Mouse (Mus musculus): ENCODE data around the gene Clip3. TPM values are rescaled to one million over a fixed set of nuclear protein-coding genes. Genes with fewer than 3 reads are reported as not detected.

Clip3 gene
- 4.8 and 6.6 TPM in 2 replicates for polyA plus RNA-seq (2012; rRNA removed)

DNA sequence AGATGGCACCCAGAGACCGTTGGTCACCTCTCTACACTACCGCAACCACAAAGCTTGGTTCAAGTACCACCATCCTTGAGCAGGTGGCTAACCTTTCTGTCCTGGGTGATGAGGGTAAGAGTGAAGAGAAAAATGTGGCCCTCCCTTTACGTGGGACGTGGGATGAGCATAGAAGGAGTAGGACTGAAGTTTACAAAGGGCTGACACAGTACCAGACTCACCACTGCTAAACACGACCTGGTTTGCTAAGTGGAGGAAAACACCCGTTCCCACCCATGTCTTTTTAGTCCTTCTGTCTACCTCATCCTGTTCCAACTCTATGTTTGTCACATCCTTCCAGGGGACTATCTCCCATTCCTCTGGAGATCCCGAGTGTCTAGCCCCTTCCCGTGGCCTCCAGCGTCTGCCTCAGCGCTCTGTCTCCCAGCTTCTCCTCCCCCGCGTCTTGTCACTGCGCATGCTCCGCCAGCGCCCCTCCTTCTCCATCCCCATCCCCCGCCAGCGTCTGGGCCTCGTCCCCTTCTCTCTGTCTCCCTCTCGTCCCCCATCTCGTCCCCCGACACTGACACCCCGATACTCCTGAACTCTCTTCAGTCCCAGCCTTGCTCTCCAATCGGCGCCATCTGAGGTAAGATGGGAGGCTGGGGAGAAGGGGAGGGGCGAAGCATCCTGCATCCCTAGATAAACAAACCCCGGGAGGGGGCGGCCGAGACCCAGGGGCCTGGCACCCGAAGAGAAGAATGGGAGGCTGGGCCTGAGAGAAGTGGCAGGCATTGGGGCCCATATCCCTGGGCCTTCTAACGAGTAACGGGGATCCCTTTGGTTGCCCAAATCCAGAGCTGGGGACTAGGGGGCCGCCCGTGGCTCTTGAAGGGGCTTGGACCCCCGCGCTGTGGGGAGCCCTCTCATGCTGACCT lies at the start of gene Clip3:
Clip3 (plus strand) TSS at position 514 of the 917 bp plus-strand sequence.
- H3K4me1 ChIP-seq (ENCODE audit: control insufficient read depth, insufficient read depth, low read length) = peaks cover 15% of the 10 kb centered on the region
- peak within 1 kb of the TSS; percentile 89 for H3K4me3 ChIP-seq (ENCODE audit: control insufficient read depth, low read depth, low read length)
- H3K27me3 ChIP-seq (ENCODE audit: control insufficient read depth, insufficient read depth, low read length) = no peaks in the 10 kb centered on the region
- peak within 1 kb of the TSS; percentile 15; the same call in 1 of the 2 replicates for H3K27ac ChIP-seq (ENCODE audit: control insufficient read depth, insufficient read depth, low read depth, low read length)
- no peaks in the 10 kb centered on the region for H3K36me3 ChIP-seq (ENCODE audit: control insufficient read depth, insufficient read depth, low read length)
- TF ChIP-seq CTCF (IDR thresholded peaks at IDR 0.05; ENCODE audit: control insufficient read depth, insufficient read depth, insufficient replicate concordance, low read depth, low read length) = no peak
- peak; percentile 36 for TF ChIP-seq POLR2A (IDR thresholded peaks at IDR 0.05; ENCODE audit: control insufficient read depth, low read depth, low read length)

GRCm38 (mm10) chr7:30251956-30252954 lies 39.3 kb upstream of the Clip3 start:
- no peak overlapping the region for H3K4me3 ChIP-seq (ENCODE audit: control insufficient read depth, low read depth, low read length)
- H3K27ac ChIP-seq (ENCODE audit: control insufficient read depth, insufficient read depth, low read depth, low read length) = peak overlapping the region; percentile 80
- H3K36me3 ChIP-seq (ENCODE audit: control insufficient read depth, insufficient read depth, low read length) = no peaks in the 10 kb centered on the region; the same call in none of the 2 replicates
- H3K4me1 ChIP-seq (ENCODE audit: control insufficient read depth, insufficient read depth, low read length) = no peaks in the 10 kb centered on the region
- no peak for TF ChIP-seq POLR2A (IDR thresholded peaks at IDR 0.05; ENCODE audit: control insufficient read depth, low read depth, low read length)
- TF ChIP-seq CTCF (IDR thresholded peaks at IDR 0.05; ENCODE audit: control insufficient read depth, insufficient read depth, insufficient replicate concordance, low read depth, low read length) = no peak
- H3K27me3 ChIP-seq (ENCODE audit: control insufficient read depth, insufficient read depth, low read length) = no peaks in the 10 kb centered on the region

DNA sequence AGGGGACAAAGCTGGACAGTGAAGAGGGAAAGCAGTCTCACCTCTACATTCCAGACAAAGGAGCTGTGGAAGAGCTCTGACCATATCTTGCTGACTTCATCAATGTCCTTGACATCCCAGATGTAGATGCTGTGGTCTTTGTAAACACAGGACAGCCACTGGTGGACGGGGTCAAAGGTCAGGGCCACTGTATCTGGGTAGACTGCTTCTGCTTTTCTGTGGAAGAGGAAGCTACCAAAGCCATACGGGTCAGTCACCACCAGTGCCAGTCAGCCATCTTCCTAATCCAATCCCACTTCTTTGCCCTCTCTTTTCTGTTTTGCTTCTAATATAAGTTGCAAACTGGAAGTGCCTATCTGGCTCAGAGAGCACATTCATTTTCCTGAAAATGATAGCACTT lies 26.5 kb upstream of the Clip3 start:
- no peak for TF ChIP-seq POLR2A (IDR thresholded peaks at IDR 0.05; ENCODE audit: control insufficient read depth, low read depth, low read length)
- no peak for TF ChIP-seq CTCF (IDR thresholded peaks at IDR 0.05; ENCODE audit: control insufficient read depth, insufficient read depth, insufficient replicate concordance, low read depth, low read length)
- Histone ChIP-seq H3K27ac (ENCODE audit: control insufficient read depth, insufficient read depth, low read depth, low read length) (no peak overlapping the region), H3K27me3 (ENCODE audit: control insufficient read depth, insufficient read depth, low read length) (no peaks in the 10 kb centered on the region), H3K36me3 (ENCODE audit: control insufficient read depth, insufficient read depth, low read length) (peaks cover 8% of the 10 kb centered on the region), H3K4me3 (ENCODE audit: control insufficient read depth, low read depth, low read length) (no peak overlapping the region), H3K4me1 (ENCODE audit: control insufficient read depth, insufficient read depth, low read length) (no peaks in the 10 kb centered on the region)

DNA sequence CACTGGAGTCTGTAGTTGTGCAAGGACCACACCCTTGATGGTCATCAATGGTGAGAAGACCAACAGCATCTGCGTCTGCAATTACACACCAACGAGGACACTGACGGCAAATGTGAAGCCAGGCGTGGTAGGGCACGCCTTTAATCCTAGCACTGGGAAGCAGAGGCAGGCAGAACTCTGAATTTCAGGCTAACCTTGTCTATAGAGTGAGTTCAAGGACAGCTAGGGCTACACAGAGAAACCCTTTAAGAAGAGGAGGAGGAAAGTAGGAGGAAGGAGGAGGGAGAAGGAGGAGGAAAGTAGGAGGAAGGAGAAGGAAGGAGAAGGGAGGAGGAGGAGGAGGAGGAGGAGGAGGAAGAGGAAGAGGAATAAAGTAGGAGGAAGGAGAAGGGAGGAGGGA lies 26.0 kb upstream of the Clip3 start:
- Histone ChIP-seq H3K4me1 (ENCODE audit: control insufficient read depth, insufficient read depth, low read length) (no peaks in the 10 kb centered on the region), H3K27me3 (ENCODE audit: control insufficient read depth, insufficient read depth, low read length) (no peaks in the 10 kb centered on the region), H3K4me3 (ENCODE audit: control insufficient read depth, low read depth, low read length) (no peak overlapping the region), H3K36me3 (ENCODE audit: control insufficient read depth, insufficient read depth, low read length) (peaks cover 11% of the 10 kb centered on the region), H3K27ac (ENCODE audit: control insufficient read depth, insufficient read depth, low read depth, low read length) (no peak overlapping the region)
- TF ChIP-seq POLR2A (IDR thresholded peaks at IDR 0.05; ENCODE audit: control insufficient read depth, low read depth, low read length) (no peak), CTCF (IDR thresholded peaks at IDR 0.05; ENCODE audit: control insufficient read depth, insufficient read depth, insufficient replicate concordance, low read depth, low read length) (no peak)

DNA sequence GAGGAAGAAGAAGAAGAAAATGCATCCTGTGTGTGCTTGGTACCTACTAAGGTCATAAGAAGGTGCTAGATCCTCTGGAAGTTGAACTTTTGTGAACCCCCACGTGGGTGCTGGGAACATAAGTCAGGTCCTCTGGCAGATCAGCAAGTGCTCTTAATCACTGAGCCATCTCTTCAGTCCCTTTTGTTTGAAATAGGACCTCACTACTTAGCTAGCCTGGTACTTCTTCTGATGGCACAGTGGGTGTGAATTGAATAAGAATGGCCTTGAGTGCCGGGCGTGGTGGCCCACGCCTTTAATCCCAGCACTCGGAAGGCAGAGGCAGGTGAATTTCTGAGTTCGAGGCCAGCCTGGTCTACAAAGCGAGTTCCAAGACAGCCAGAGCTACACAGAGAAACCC lies 25.6 kb upstream of the Clip3 start:
- no peaks in the 10 kb centered on the region for H3K27me3 ChIP-seq (ENCODE audit: control insufficient read depth, insufficient read depth, low read length)
- no peaks in the 10 kb centered on the region for H3K4me1 ChIP-seq (ENCODE audit: control insufficient read depth, insufficient read depth, low read length)
- H3K36me3 ChIP-seq (ENCODE audit: control insufficient read depth, insufficient read depth, low read length) = peaks cover 14% of the 10 kb centered on the region
- no peak overlapping the region; the same call in 1 of the 2 replicates for H3K27ac ChIP-seq (ENCODE audit: control insufficient read depth, insufficient read depth, low read depth, low read length)
- no peak overlapping the region for H3K4me3 ChIP-seq (ENCODE audit: control insufficient read depth, low read depth, low read length)
- TF ChIP-seq CTCF (IDR thresholded peaks at IDR 0.05; ENCODE audit: control insufficient read depth, insufficient read depth, insufficient replicate concordance, low read depth, low read length) (no peak), POLR2A (IDR thresholded peaks at IDR 0.05; ENCODE audit: control insufficient read depth, low read depth, low read length) (no peak)

GRCm38 (mm10) chr7:30266780-30267179 lies 24.7 kb upstream of the Clip3 start:
- Histone ChIP-seq H3K27me3 (ENCODE audit: control insufficient read depth, insufficient read depth, low read length) (no peaks in the 10 kb centered on the region), H3K4me3 (ENCODE audit: control insufficient read depth, low read depth, low read length) (no peak overlapping the region), H3K36me3 (ENCODE audit: control insufficient read depth, insufficient read depth, low read length) (peaks cover 15% of the 10 kb centered on the region), H3K27ac (ENCODE audit: control insufficient read depth, insufficient read depth, low read depth, low read length) (peak overlapping the region; percentile 71), H3K4me1 (ENCODE audit: control insufficient read depth, insufficient read depth, low read length) (no peaks in the 10 kb centered on the region)
- TF ChIP-seq POLR2A (IDR thresholded peaks at IDR 0.05; ENCODE audit: control insufficient read depth, low read depth, low read length) (no peak), CTCF (IDR thresholded peaks at IDR 0.05; ENCODE audit: control insufficient read depth, insufficient read depth, insufficient replicate concordance, low read depth, low read length) (no peak)
